Mouse (Mus musculus) E14TG2a.4 (cell line): ENCODE data around the gene Tcf23.

Experiments used
- CTCF ChIP-seq: conservative IDR thresholded peaks from 2 replicates; pipeline ENCODE4 v1.5.1; 2014; ENCODE audit warnings: low read length
- NANOG ChIP-seq: IDR thresholded peaks from 2 replicates; pipeline ENCODE4 v1.6.1; 2014; ENCODE audit warnings: borderline replicate concordance, low read length, mixed read lengths

GRCm38 (mm10) chr5:30966189-30966588 is 2.3 kb upstream of the Tcf23 start:
- TF ChIP-seq NANOG = no peak
- TF ChIP-seq CTCF = no peak
